ENCODE assay signal across 8 mouse cellular contexts in the genomic region with DNA sequence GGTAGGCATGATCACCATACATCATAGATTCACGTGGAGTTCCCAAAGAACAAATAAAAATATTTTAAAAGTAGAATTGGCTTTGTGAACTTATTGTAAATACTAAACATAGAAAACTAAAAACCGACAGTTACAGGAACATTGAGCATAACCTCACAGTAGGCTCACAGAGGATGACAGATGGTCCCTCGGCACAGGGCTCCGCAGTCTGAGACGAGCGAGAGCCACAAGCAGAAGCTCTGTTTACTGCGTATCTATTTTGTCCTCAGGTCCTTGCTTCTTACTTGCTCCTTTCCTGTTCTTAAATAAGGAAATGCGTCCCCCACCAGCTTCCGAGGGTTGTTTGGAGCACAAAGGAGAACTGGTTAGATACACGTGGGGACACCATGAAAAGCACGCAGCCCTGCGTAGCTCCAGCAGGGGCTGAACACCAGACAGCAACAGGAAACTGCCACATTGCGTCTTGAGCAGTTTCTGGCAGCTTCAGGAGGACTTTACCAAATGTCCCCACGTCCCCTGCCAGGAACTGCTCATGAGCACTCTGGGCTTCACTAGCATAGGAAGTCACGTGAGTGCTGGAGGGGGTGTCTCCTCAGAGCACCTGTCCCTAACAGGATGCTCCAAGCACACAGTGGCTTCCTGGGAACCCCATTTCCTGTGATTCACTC.
DNase-seq lines count a peak whose midpoint lies in the region; ATAC-seq lines count a peak whose summit lies in the region.

No protein-coding gene starts in this region.

- peak; percentile 71 for ATAC-seq in CD4-positive, CD25-positive, alpha-beta regulatory T cell, adult 4 months

- DNase-seq in adrenal gland, postnatal 36 days, result peak; percentile 18 to 37
- DNase-seq in adrenal gland, adult 18-20 months (ENCODE audit: low spot score in 2 of 2), result no peak
- peak; percentile 49 to 61 for DNase-seq in frontal cortex, postnatal 36 days (ENCODE audit: low spot score in 2 of 2)
- peak; percentile 45 to 67 for DNase-seq in kidney, postnatal 36 days
- peak; percentile 76 for DNase-seq in lung, postnatal 10 days
- peak; percentile 55 for DNase-seq in thymus, postnatal 14 days
- no peak for DNase-seq in Muller cell, postnatal 12 days (ENCODE audit: inconsistent ontology term)

Comparison
In these comparisons a context has a peak if more than half of its experiments do, and no peak if none do; other contexts are left out.
1. DNase-seq: peak in adrenal gland, postnatal 36 days (2 of 2), frontal cortex, postnatal 36 days (2 of 2), kidney, postnatal 36 days (2 of 2), lung, postnatal 10 days (single experiment) and thymus, postnatal 14 days (single experiment); none in adrenal gland, adult 18-20 months (0 of 2) and Muller cell, postnatal 12 days (single experiment).